8 mouse cellular contexts compared by ENCODE assay signal in the genomic region with DNA sequence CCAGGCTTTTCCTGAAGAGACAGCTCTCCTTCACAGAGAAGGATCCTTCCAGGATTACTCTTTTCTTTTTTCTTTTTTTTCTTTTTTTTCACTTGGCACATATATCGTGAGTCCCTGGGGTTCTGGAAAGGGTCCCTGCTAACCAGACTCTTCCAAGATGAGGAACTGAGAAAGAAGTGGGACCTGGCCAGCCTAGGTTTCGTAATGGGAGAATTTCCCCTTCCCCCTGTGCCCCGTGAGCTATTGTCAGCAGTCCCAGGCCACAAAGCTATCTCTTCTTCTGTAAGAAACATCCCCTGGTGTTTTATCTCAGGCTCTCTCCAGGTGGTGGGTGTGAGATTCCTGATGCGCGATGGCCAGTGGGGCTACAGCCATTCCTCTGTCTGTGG. TPM values are rescaled to one million over a fixed set of nuclear protein-coding genes. Genes with fewer than 3 reads are reported as not detected.
DNase-seq lines count a peak whose midpoint lies in the region; ATAC-seq and TF ChIP-seq lines count a peak whose summit lies in the region.

No protein-coding gene starts in this region.

- WGBS in forebrain, embryonic 13.5 days, result 53% methylated on average over 5 of the region's 5 CpGs
- WGBS in limb, embryonic 14.5 days, result 65% methylated on average over 5 of the region's 5 CpGs

- no peak for TF ChIP-seq CTCF in layer of hippocampus, adult 2 months (conservative IDR thresholded peaks at IDR 0.05)

- peaks cover 20% of the 10 kb centered on the region for H3K4me1 ChIP-seq in forebrain, embryonic 13.5 days
- H3K4me1 ChIP-seq in limb, embryonic 14.5 days (ENCODE audit: control insufficient read depth, insufficient read depth, low read length), result peaks cover 23% of the 10 kb centered on the region

- ATAC-seq in forebrain, embryonic 13.5 days, result no peak
- ATAC-seq in limb, embryonic 14.5 days (ENCODE audit: low FRiP score, low read depth), result no peak

- H3K4me3 ChIP-seq in layer of hippocampus, adult 2 months, result no peak overlapping the region; the same call in 1 of the 2 replicates
- H3K4me3 ChIP-seq in forebrain, embryonic 13.5 days, result no peak overlapping the region
- H3K4me3 ChIP-seq in limb, embryonic 14.5 days (replicated peaks; ENCODE audit: low read length), result peak overlapping the region; percentile 49
- H3K4me3 ChIP-seq in myocyte, result peak overlapping the region; percentile 66

- H3K9me3 ChIP-seq in forebrain, embryonic 13.5 days (replicated peaks), result no peaks in the 10 kb centered on the region
- no peaks in the 10 kb centered on the region for H3K9me3 ChIP-seq in limb, embryonic 14.5 days (ENCODE audit: control insufficient read depth, low read length)

- peak overlapping the region; percentile 77; the same call in 1 of the 2 replicates for H3K4me2 ChIP-seq in forebrain, embryonic 13.5 days
- H3K4me2 ChIP-seq in limb, embryonic 14.5 days (replicated peaks; ENCODE audit: low read depth, low read length, severe bottlenecking), result peak overlapping the region; percentile 73
- H3K4me2 ChIP-seq in myocyte (ENCODE audit: low read depth), result peak overlapping the region; percentile 90

- H3K36me3 ChIP-seq in forebrain, embryonic 13.5 days (ENCODE audit: poor library complexity, severe bottlenecking), result peaks cover 11% of the 10 kb centered on the region; the same call in 1 of the 2 replicates
- 0 out of 2 replicates have a peak, but pooled peaks cover 16% of the 10 kb centered on the region for H3K36me3 ChIP-seq in limb, embryonic 14.5 days (ENCODE audit: control insufficient read depth, insufficient read depth, low read length)
- H3K36me3 ChIP-seq in myocyte (ENCODE audit: control insufficient read depth, insufficient read depth), result no peaks in the 10 kb centered on the region

- TF ChIP-seq POLR2A in limb, embryonic 14.5 days (IDR thresholded peaks at IDR 0.05; ENCODE audit: borderline replicate concordance, extremely low read depth, insufficient read depth, insufficient read length), result no peak
- no peak for TF ChIP-seq POLR2A in myocyte (IDR thresholded peaks at IDR 0.05; ENCODE audit: insufficient read length, low read depth)

- no peak for DNase-seq in layer of hippocampus, adult 2 months (ENCODE audit: low spot score in 2 of 2)
- no peak for DNase-seq in layer of hippocampus, adult 8-10 months (ENCODE audit: low spot score in 2 of 2)
- no peak for DNase-seq in limb, embryonic 14.5 days (ENCODE audit: low spot score)
- no peak for DNase-seq in urinary bladder, adult 2 months (ENCODE audit: low spot score)
- no peak for DNase-seq in urinary bladder, postnatal 10 days (ENCODE audit: low spot score)
- DNase-seq in urinary bladder, postnatal 4 days (ENCODE audit: low spot score in 2 of 2), result no peak

- peaks cover 10% of the 10 kb centered on the region for H3K79me2 ChIP-seq in myocyte (ENCODE audit: control insufficient read depth, insufficient read depth)

- peak overlapping the region; percentile 72; the same call in 1 of the 2 replicates for H3K27ac ChIP-seq in layer of hippocampus, adult 2 months
- no peak overlapping the region for H3K27ac ChIP-seq in forebrain, embryonic 13.5 days
- H3K27ac ChIP-seq in limb, embryonic 14.5 days (replicated peaks; ENCODE audit: low read depth, low read length), result no peak overlapping the region

- no peak overlapping the region; the same call in 1 of the 2 replicates for H3K9ac ChIP-seq in forebrain, embryonic 13.5 days
- peak overlapping the region; percentile 65; the same call in 1 of the 2 replicates for H3K9ac ChIP-seq in limb, embryonic 14.5 days (ENCODE audit: low read depth, low read length, severe bottlenecking)

- no peaks in the 10 kb centered on the region for H3K27me3 ChIP-seq in forebrain, embryonic 13.5 days
- no peaks in the 10 kb centered on the region for H3K27me3 ChIP-seq in limb, embryonic 14.5 days (ENCODE audit: control insufficient read depth, insufficient read depth, low read length)
- no peaks in the 10 kb centered on the region for H3K27me3 ChIP-seq in myocyte (ENCODE audit: control insufficient read depth, insufficient read depth, insufficient read length)

- H3ac ChIP-seq in myocyte (ENCODE audit: control insufficient read depth, insufficient read length), result no peak overlapping the region

TF ChIP-seq in myocyte, 11 proteins besides CTCF, POLR2A, EP300 and RAD21:
- no peak for TF ChIP-seq TCF12 (IDR thresholded peaks at IDR 0.05; ENCODE audit: insufficient read depth, poor library complexity, severe bottlenecking)
- TF ChIP-seq CEBPB (IDR thresholded peaks at IDR 0.05; ENCODE audit: insufficient read depth, poor library complexity, severe bottlenecking), result no peak
- no peak for TF ChIP-seq POLR2AphosphoS2 (IDR thresholded peaks at IDR 0.05; ENCODE audit: insufficient read length, low read depth)
- no peak for TF ChIP-seq E2F4 (IDR thresholded peaks at IDR 0.05; ENCODE audit: insufficient read depth)
- TF ChIP-seq USF1 (IDR thresholded peaks at IDR 0.05; ENCODE audit: low read depth), result no peak
- TF ChIP-seq MAX (IDR thresholded peaks at IDR 0.05; ENCODE audit: low read depth), result no peak
- TF ChIP-seq SRF (IDR thresholded peaks at IDR 0.05; ENCODE audit: control insufficient read depth, insufficient read length, low read depth), result no peak
- TF ChIP-seq TCF3 (IDR thresholded peaks at IDR 0.05; ENCODE audit: insufficient read length, low read depth), result no peak
- TF ChIP-seq MYOD1 (IDR thresholded peaks at IDR 0.05; ENCODE audit: control insufficient read depth in 1 of 3, insufficient read length in 2 of 3, low read depth in 2 of 3), result no peak
- no peak for TF ChIP-seq REST (IDR thresholded peaks at IDR 0.05; ENCODE audit: insufficient read depth, insufficient read length)
- TF ChIP-seq MYOG (IDR thresholded peaks at IDR 0.05; ENCODE audit: control insufficient read depth in 1 of 3, insufficient read depth in 1 of 3, insufficient read length in 2 of 3, low read depth in 2 of 3), result no peak
TF ChIP-seq in myocyte: peak in this region for 0.

RNA-seq across cellular contexts. Expression of a gene that starts 0.6 kb away (rescaled TPM):
- 10 to 100 TPM; 28.1 to 32.5 TPM for total RNA-seq in layer of hippocampus, adult 2 months (2021)
- total RNA-seq in layer of hippocampus, adult 8-10 months (2022), result 100 to 1,000 TPM in 2 of 4 experiments, 10 to 100 TPM in 2; 33.2 to 287 (median 121) TPM
- polyA plus RNA-seq in forebrain, embryonic 13.5 days (2015; fragmentation: Nextera tagmentation; extraction: Ambion mirVana), result 69.9 and 73.2 TPM in 2 replicates
- 201 and 206 TPM in 2 replicates for polyA plus RNA-seq in limb, embryonic 14.5 days (2012; rRNA removed)
- polyA plus RNA-seq in limb, embryonic 14.5 days (2014; fragmentation: Nextera tagmentation; extraction: Ambion mirVana), result 218 and 221 TPM in 2 replicates
- polyA plus RNA-seq in myocyte (2012; fragmentation: generic; extraction: Trizol), result 244 TPM
- 128 and 151 TPM in 2 replicates for polyA plus RNA-seq in urinary bladder, adult 2 months (2012; rRNA removed)

RNA-seq across cellular contexts. Expression of a gene that starts 11.1 kb away (rescaled TPM):
- not detected for total RNA-seq in layer of hippocampus, adult 2 months (2021)
- under 1 TPM in 2 of 4 experiments, not detected in 2; 0.33 to 0.52 TPM for total RNA-seq in layer of hippocampus, adult 8-10 months (2022)
- polyA plus RNA-seq in forebrain, embryonic 13.5 days (2015; fragmentation: Nextera tagmentation; extraction: Ambion mirVana), result 0.96 and 1.2 TPM in 2 replicates
- 1.3 and 2.7 TPM in 2 replicates for polyA plus RNA-seq in limb, embryonic 14.5 days (2012; rRNA removed)
- polyA plus RNA-seq in limb, embryonic 14.5 days (2014; fragmentation: Nextera tagmentation; extraction: Ambion mirVana), result 1.5 and 1.8 TPM in 2 replicates
- polyA plus RNA-seq in myocyte (2012; fragmentation: generic; extraction: Trizol), result not detected
- polyA plus RNA-seq in urinary bladder, adult 2 months (2012; rRNA removed), result 0.04 and 0.19 TPM in 2 replicates

RNA-seq across cellular contexts. Expression of a gene that starts 23.8 kb away (rescaled TPM):
- total RNA-seq in layer of hippocampus, adult 2 months (2021), result 10 to 100 TPM; 45.2 to 55.6 TPM
- 10 to 100 TPM; 51.7 to 60.3 (median 54.7) TPM for total RNA-seq in layer of hippocampus, adult 8-10 months (2022)
- 131 and 147 TPM in 2 replicates for polyA plus RNA-seq in forebrain, embryonic 13.5 days (2015; fragmentation: Nextera tagmentation; extraction: Ambion mirVana)
- polyA plus RNA-seq in limb, embryonic 14.5 days (2012; rRNA removed), result 118 and 132 TPM in 2 replicates
- 109 and 119 TPM in 2 replicates for polyA plus RNA-seq in limb, embryonic 14.5 days (2014; fragmentation: Nextera tagmentation; extraction: Ambion mirVana)
- 47.9 TPM for polyA plus RNA-seq in myocyte (2012; fragmentation: generic; extraction: Trizol)
- polyA plus RNA-seq in urinary bladder, adult 2 months (2012; rRNA removed), result 39.8 and 48.3 TPM in 2 replicates

RNA-seq across cellular contexts. Expression of a gene that starts 24.5 kb away (rescaled TPM):
- total RNA-seq in layer of hippocampus, adult 2 months (2021), result 100 to 1,000 TPM; 271 to 305 TPM
- 100 to 1,000 TPM; 247 to 327 (median 290) TPM for total RNA-seq in layer of hippocampus, adult 8-10 months (2022)
- polyA plus RNA-seq in forebrain, embryonic 13.5 days (2015; fragmentation: Nextera tagmentation; extraction: Ambion mirVana), result 740 and 832 TPM in 2 replicates
- 296 and 431 TPM in 2 replicates for polyA plus RNA-seq in limb, embryonic 14.5 days (2012; rRNA removed)
- 878 and 889 TPM in 2 replicates for polyA plus RNA-seq in limb, embryonic 14.5 days (2014; fragmentation: Nextera tagmentation; extraction: Ambion mirVana)
- polyA plus RNA-seq in myocyte (2012; fragmentation: generic; extraction: Trizol), result 1,160 TPM
- 620 and 635 TPM in 2 replicates for polyA plus RNA-seq in urinary bladder, adult 2 months (2012; rRNA removed)

RNA-seq across cellular contexts. Expression of a gene that starts 33.4 kb away (rescaled TPM):
- total RNA-seq in layer of hippocampus, adult 2 months (2021), result 10 to 100 TPM; 39.9 to 43.5 TPM
- total RNA-seq in layer of hippocampus, adult 8-10 months (2022), result 10 to 100 TPM; 42.6 to 54.6 (median 49.4) TPM
- polyA plus RNA-seq in forebrain, embryonic 13.5 days (2015; fragmentation: Nextera tagmentation; extraction: Ambion mirVana), result 120 and 124 TPM in 2 replicates
- polyA plus RNA-seq in limb, embryonic 14.5 days (2012; rRNA removed), result 74.0 and 89.5 TPM in 2 replicates
- 108 and 112 TPM in 2 replicates for polyA plus RNA-seq in limb, embryonic 14.5 days (2014; fragmentation: Nextera tagmentation; extraction: Ambion mirVana)
- 81.4 TPM for polyA plus RNA-seq in myocyte (2012; fragmentation: generic; extraction: Trizol)
- polyA plus RNA-seq in urinary bladder, adult 2 months (2012; rRNA removed), result 48.8 and 61.4 TPM in 2 replicates

Comparison
In these comparisons a context has a peak if more than half of its experiments do, and no peak if none do; other contexts are left out.
1. H3K4me3 ChIP-seq: peak in limb, embryonic 14.5 days (single experiment) and myocyte (single experiment); none in layer of hippocampus, adult 2 months (single experiment) and forebrain, embryonic 13.5 days (single experiment).
2. Peak in every context shown above with its lines, with median percentiles within 50 percentile points of each other: H3K4me2 ChIP-seq.